Mouse (Mus musculus): ENCODE measurements at regions not wholly inside any gene's neighbourhood (a gene's known extent, or its start where the extent isn't known, plus 50 kb on each side); places are given as distances from the start of the nearest gene placed in this dataset.
"Not testable (repeated sequence)": the region's sequence is repeated elsewhere in the genome, so short reads cannot be mapped to it uniquely, and the experiment has no call there.

DNA sequence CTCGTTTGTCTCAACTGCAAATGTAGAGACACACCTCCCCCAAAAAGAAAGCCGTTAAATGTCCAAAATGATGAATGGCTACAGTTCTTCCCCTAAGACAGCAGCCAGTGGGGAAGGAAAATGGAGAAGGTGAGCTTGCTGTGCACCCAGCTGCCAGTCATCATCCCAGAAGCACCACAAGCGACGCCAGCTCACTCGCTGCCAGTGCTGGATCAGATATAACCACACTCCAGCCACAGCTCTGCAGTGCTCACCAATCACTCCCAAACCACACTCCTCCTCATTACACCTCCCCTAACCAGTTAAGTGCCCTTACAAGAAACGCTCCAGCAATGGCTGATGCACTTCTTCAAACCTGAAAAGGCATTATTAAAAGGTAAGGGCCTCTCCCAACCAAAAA, 114.4 kb downstream of the Sox4 start:
- no peak for DNase-seq

DNA sequence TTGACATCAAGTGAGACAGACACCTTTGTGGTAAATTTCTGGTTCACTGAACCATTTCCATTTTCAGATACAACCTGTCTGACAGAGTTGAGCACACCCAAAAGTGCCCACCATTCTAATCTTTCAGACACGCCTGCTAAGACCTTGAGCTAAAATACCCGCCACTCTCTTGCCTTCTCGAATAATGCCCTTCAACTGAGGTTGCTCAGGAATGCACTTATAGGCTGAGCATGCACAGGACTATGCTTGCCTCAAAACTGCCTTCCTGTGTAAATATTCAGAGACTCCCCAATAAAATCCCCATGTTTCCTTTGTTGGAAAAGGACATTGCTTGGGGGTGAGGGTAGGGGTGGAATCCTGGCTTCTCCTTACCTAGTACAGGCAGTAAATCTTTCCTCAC, 115.3 kb downstream of the Sox4 start:
- no peak for DNase-seq

- not testable (repeated sequence) for DNase-seq
Measured at GRCm38 (mm10) chr13:28837196-28837595, 116.3 kb downstream of the Sox4 start.

DNA sequence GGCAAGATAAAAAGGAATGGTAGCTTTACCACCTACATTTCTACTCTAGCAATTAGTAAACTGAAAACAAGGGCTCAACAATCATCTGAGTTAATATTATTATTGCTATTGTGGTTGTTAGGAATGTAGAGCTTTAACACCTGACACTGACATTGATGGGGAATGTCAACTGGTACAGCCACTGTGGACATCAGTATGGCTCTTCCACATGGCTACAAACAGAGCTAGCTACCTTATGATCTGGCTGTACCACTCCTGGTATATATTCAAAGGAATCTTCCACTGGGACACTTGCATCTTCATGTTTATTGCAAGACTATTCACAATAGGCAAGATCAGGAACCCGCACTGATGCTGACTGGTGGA, 119.8 kb downstream of the Sox4 start:
- DNase-seq, result no peak

- DNase-seq, result no peak
Measured at GRCm38 (mm10) chr13:28832855-28833699, 120.4 kb downstream of the Sox4 start.

GRCm38 (mm10) chr13:28826284-28826683, 127.2 kb downstream of the Sox4 start:
- DNase-seq, result no peak

- no peak for DNase-seq
Measured at GRCm38 (mm10) chr13:28823985-28824384, 129.5 kb downstream of the Sox4 start.

- no peak for DNase-seq
Measured at GRCm38 (mm10) chr13:28823311-28823880, 130.1 kb downstream of the Sox4 start.

GRCm38 (mm10) chr13:28820868-28821533, 132.5 kb downstream of the Sox4 start:
- DNase-seq, result no peak

GRCm38 (mm10) chr13:28814127-28814526, 139.4 kb downstream of the Sox4 start:
- DNase-seq, result no peak

DNA sequence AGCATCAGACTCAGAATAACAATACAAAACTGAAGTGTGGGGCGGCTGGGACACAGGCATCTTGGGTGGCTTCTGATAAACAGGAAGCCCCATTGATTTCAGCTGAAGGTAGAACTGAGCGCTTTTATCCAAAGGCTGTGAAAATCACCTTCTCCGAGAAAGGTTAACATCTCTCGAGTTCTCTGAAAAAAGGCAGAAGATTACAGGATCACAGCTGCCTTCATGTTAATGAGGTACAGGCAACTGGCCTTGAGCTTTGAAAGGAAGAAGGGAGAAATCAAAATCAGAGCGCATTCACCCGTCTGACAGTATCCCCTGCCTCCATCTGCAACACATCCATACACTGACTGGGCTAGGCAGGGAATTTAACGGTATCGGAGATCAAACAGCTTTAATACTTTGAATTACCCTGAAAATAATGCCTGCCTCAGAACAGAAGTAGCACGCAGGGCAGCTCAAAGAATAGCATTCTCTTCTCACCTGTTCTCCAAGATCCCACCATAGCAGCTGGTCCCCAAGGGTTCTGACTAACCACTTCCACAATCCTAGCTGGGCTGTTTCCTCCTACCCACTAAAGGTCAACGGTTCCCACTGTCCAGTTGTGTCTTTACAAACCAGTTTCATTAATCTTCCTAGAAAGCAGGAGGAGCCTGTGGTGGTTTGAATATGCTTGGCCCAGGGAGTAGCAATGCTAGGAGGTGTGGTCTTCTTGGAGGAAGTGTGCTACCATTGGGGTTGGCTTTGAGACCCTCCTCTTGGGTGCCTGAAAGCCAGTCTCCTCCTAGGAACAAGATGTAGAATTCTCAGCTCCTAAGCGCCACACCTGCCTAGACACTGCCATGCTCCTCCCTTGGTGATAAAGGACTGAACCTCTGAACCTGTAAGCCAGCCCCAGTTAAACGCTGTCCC, 141.6 kb downstream of the Sox4 start:
- peak; percentile 46 for DNase-seq

DNA sequence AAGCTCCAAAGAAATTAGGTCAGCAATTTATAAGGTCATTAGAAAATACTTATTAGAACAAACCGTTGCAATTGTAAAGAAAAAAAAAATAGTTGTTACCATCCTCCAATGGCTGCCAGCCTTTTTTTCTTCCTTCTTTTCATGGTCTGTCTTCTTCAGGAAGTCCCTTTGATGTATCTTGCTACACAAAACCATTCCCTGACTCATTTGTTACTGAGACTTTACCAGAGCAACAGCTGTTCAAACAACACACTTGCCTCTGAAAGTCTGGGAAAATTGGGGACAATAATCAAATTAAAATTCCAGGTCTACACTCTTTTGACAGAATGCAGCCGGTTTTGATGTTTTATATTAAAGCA, 142.5 kb downstream of the Sox4 start:
- DNase-seq, result peak; percentile 59

DNA sequence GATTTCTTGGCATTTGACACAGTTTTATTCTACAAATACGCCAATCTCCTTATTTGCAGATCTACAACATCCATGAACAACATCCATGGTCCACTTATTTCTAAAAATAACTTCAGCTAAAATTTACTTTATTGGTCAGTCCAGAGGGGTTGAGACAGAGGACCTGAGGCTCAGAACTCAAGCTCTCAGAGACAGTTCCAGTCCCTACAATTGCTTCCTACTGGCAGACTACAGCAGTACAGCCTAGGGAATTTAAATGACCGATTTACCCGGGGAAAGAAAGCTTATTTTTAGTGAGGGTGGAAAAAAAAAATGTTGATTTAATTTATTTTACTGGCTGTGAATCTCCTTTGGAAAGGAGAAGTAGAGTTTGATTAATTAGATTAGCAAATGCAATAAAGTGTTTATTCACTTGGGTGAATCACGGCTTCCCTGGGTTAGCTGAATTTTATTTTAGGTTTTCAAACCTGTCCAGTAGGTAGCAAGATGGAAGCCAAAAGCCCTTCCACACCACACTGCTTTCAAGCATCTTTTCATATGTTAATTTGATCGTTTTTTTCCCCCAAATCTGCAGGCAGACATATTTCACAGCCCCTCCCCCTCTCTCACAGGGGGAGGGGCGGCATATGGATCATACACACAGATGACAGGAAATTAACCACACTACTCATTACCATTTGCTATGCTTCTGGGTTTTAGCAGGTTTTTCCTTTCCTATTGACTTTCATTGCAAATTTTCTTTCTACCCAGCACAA, 143.0 kb downstream of the Sox4 start:
- DNase-seq, result peak; percentile 67

DNA sequence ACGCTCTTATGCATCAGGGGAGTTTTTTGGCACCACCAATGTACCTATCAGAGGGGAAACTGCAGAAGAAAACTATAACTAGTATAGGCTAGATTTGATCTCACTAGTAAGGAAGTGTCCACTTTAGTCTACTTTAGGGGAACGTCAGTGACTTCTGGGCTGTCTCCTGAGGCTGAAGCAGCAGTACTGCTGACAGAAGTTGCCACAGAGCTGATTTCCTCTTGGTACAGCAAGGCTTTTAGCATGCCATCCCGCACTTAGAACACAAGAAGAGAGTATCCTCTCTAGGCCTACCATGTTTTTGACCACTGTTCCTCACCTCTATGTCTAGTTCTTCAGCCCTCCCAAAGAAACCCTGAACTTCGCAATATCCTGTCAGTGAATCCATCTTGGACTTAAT, 148.2 kb downstream of the Sox4 start:
- no peak for DNase-seq

- DNase-seq, result no peak
Measured at GRCm38 (mm10) chr13:28801210-28801954, 152.1 kb downstream of the Sox4 start.

DNA sequence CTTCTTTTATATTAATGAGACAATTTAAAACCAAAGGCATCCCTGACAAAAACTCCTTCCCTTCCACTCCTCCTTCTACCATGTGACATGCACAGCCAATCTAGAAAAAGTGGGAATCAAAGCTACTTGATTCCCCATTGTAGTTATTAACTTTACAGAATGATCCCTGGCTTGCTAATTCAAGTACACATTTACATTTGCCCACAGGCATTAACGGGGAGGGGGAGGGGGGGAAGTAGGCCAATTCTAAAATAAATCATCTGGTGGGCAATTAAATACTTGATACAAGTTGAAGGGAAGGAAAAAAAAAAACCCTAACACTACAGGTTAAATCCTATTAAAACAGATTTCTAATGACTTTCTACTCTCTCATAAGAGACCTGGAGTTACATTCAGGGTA, 152.8 kb downstream of the Sox4 start:
- DNase-seq, result no peak

GRCm38 (mm10) chr13:28799474-28799873, 154.0 kb downstream of the Sox4 start:
- DNase-seq, result no peak

DNA sequence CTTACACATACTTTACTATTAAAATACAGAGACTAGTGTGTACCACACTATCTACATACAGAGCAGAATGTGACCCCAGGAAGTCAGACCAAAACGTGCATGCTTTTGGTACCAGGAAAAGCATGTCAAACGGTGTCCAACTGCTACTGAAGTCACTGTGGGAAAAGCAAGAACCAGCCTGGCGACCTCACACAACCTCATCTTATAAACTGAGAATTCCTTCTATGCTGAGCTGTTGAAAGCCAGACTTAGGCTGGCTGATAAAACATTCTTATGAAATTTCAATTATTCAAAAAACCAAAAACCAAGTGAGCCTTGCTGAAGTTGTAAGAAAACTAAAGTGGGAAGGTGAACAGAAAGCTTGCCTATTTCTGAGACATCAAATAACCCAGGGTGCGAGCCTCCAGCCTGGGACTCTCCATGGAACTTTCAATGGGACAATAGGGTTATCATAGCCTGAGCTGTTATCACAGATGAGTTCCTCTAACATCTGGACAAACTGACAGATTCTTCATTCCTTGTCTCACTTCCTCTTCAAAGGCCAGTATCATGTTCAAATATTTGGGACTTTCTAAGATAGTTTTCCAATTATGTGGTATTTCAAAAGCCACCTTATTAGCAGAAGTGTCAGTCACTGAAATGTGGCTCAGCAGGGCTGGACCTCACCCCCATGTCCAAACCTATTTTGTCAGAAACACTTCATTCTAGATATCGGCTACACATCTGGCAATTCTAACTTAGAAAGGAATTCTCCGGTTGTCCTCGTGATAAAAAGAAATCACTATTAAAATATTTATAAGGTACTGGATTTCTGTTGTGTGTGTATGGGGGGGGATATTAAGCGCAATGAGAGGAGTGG, 155.7 kb downstream of the Sox4 start:
- DNase-seq, result no peak

- no peak for DNase-seq
Measured at GRCm38 (mm10) chr13:28795274-28795673, 158.2 kb downstream of the Sox4 start.

DNA sequence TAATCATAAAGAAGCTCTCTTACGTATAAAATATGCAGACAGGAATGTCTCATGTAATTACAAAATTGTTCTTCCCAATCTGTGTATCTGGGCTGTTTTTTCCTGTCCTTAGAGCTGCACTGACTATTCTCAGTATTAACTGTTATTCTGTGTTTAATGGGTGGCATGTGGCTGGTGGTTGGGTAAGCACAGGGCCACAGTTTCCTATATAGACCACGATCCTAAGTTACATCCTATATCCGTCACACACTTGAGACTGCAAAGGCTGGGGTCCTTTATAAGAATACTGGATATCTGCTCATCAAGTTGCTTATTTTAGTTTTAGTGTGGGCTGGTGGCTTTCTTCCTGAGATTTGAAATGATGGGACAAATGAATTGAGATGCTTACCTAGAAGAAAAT, 159.0 kb downstream of the Sox4 start:
- DNase-seq, result no peak
